Mouse (Mus musculus) liver, embryonic 13.5 days (tissue): ENCODE data around the gene Olfr284. TPM values are rescaled to one million over a fixed set of nuclear protein-coding genes. Genes with fewer than 3 reads are reported as not detected.

Source experiments
- polyA plus RNA-seq: library from polyadenylated mRNA; unstranded; fragments of >200 nt; fragmentation: Nextera tagmentation; extraction: Ambion mirVana; gene quantifications from 2 replicates; pipeline ENCODE4 v1.2.1, GENCODE M21; 2015

Gene Olfr284
- polyA plus RNA-seq, 1 experiment from 2014 or later, result not detected

Other genes starting within 250 kb of the Olfr284 start
- 26.7 and 28.1 TPM in 2 replicates for gene Pfkm, start 248.4 kb downstream of the Olfr284 start, polyA plus RNA-seq
- 17.1 and 21.7 TPM in 2 replicates for gene Senp1, start 247.2 kb downstream of the Olfr284 start, polyA plus RNA-seq
- gene Asb8, start 175.4 kb downstream of the Olfr284 start, polyA plus RNA-seq, result 23.7 and 25.4 TPM in 2 replicates
- 0.07 TPM in 1 of 2 replicates, not detected in the other for gene Ccdc184, start 173.8 kb downstream of the Olfr284 start, polyA plus RNA-seq
- gene Olfr288, start 145.4 kb downstream of the Olfr284 start, polyA plus RNA-seq, result not detected in 2 replicates
- not detected in 2 replicates for gene Gm44579, start 120.0 kb downstream of the Olfr284 start, polyA plus RNA-seq
- gene Olfr287, start 119.9 kb downstream of the Olfr284 start, polyA plus RNA-seq, result not detected in 2 replicates
- not detected in 2 replicates for gene Olfr286, start 106.5 kb downstream of the Olfr284 start, polyA plus RNA-seq
- not detected in 2 replicates for gene H1fnt, start 83.7 kb downstream of the Olfr284 start, polyA plus RNA-seq
- gene Zfp641, start 44.8 kb downstream of the Olfr284 start, polyA plus RNA-seq, result 0.06 TPM in 1 of 2 replicates, not detected in the other
- gene Olfr285, start 23.6 kb downstream of the Olfr284 start, polyA plus RNA-seq, result not detected in 2 replicates
- gene Olfr283, start 40.0 kb upstream of the Olfr284 start, polyA plus RNA-seq, result not detected in 2 replicates
- not detected in 2 replicates for gene Olfr282, start 90.2 kb upstream of the Olfr284 start, polyA plus RNA-seq
- not detected in 2 replicates for gene Olfr281, start 111.6 kb upstream of the Olfr284 start, polyA plus RNA-seq
- not detected in 2 replicates for gene OR5BS1P, start 128.9 kb upstream of the Olfr284 start, polyA plus RNA-seq
- gene Lalba, start 141.7 kb upstream of the Olfr284 start, polyA plus RNA-seq, result not detected in 2 replicates
- gene Olfr279, start 151.4 kb upstream of the Olfr284 start, polyA plus RNA-seq, result not detected in 2 replicates
- gene Kansl2, start 193.3 kb upstream of the Olfr284 start, polyA plus RNA-seq, result 49.7 and 54.6 TPM in 2 replicates
- gene Ccnt1, start 229.9 kb upstream of the Olfr284 start, polyA plus RNA-seq, result 27.4 and 34.3 TPM in 2 replicates
- gene 4930415O20Rik, start 230.0 kb upstream of the Olfr284 start, polyA plus RNA-seq, result not detected in 2 replicates